23 mouse cellular contexts compared by ENCODE assay signal in genomic region chr4:46860586-46860985, GRCm38 (mm10).
DNase-seq lines count a peak whose midpoint lies in the region; ATAC-seq and TF ChIP-seq lines count a peak whose summit lies in the region.
"Had no signal": no experiment of that assay in that cellular context is flagged by ENCODE, and none has a peak within 500 bp of the region (broad histone marks: within the 10 kb centered on the region; RNA-seq: fewer than 3 reads in every experiment).

No protein-coding gene starts in this region.

- H3K36me3 ChIP-seq in liver, embryonic 15.5 days (replicated peaks) = peaks cover 27% of the 10 kb centered on the region
- no peaks in the 10 kb centered on the region; the same call in 1 of the 2 replicates for H3K36me3 ChIP-seq in liver, postnatal 0 days (replicated peaks; ENCODE audit: insufficient read depth, low read length)
- no peaks in the 10 kb centered on the region for H3K36me3 ChIP-seq in embryonic facial prominence, embryonic 10.5 days (replicated peaks)
- H3K36me3 ChIP-seq: hindbrain, embryonic 12.5 days; hindbrain, embryonic 15.5 days had no signal

- H3K4me2 ChIP-seq in liver, embryonic 15.5 days = no peak overlapping the region
- H3K4me2 ChIP-seq in liver, postnatal 0 days (ENCODE audit: low read depth, low read length) = no peak overlapping the region
- H3K4me2 ChIP-seq: heart, embryonic 11.5 days; hindbrain, embryonic 12.5 days; hindbrain, embryonic 15.5 days had no signal

- H3K9ac ChIP-seq in liver, embryonic 15.5 days = no peak overlapping the region
- H3K9ac ChIP-seq in liver, postnatal 0 days (replicated peaks) = no peak overlapping the region
- H3K9ac ChIP-seq: forebrain, postnatal 0 days; hindbrain, embryonic 12.5 days; hindbrain, embryonic 15.5 days had no signal

- DNase-seq in cerebellum, adult 2 months = no peak
- no peak for DNase-seq in liver, postnatal 0 days
- no peak for DNase-seq in embryonic facial prominence, embryonic 10.5 days (ENCODE audit: low spot score)
- peak; percentile 43 for DNase-seq in thymus, postnatal 14 days
- no peak for DNase-seq in kidney, postnatal 4 days
- no peak for DNase-seq in c-Kit-positive CD71-positive TER-119-positive erythroid progenitor cells, embryonic 14.5 days (ENCODE audit: low spot score)
- DNase-seq: adrenal gland, adult 8-10 months; adrenal gland, postnatal 25 days; cerebellum, adult 11 months; cerebellum, adult 8-10 months; cerebellum, postnatal 36 days; embryo, embryonic 11 days; forebrain, postnatal 0 days; gastrocnemius, adult 2 months; gastrocnemius, postnatal 14 days; heart, adult 11 months had no signal

- WGBS in cerebellum, adult 2 months = 61% methylated on average over 6 of the region's 6 CpGs
- WGBS in liver, embryonic 15.5 days (ENCODE audit: insufficient replicate concordance) = 68% methylated on average over 6 of the region's 6 CpGs
- WGBS in liver, postnatal 0 days (ENCODE audit: insufficient replicate concordance) = 73% methylated on average over 6 of the region's 6 CpGs
- WGBS in embryonic facial prominence, embryonic 10.5 days = 77% methylated on average over 6 of the region's 6 CpGs

- H3K27ac ChIP-seq in cerebellum, adult 2 months (ENCODE audit: insufficient read depth, low read length) = peak overlapping the region; percentile 35; the same call in 1 of the 2 replicates
- 0 out of 2 replicates have a peak overlapping the region, but pooled peaks have one; percentile 1 for H3K27ac ChIP-seq in liver, embryonic 15.5 days (replicated peaks)
- no peak overlapping the region for H3K27ac ChIP-seq in liver, postnatal 0 days (ENCODE audit: low read depth)
- H3K27ac ChIP-seq in embryonic facial prominence, embryonic 10.5 days (replicated peaks) = 0 out of 2 replicates have a peak overlapping the region, but pooled peaks have one; percentile 1
- H3K27ac ChIP-seq: gastrocnemius, adult 2 months; hindbrain, embryonic 12.5 days; hindbrain, embryonic 15.5 days had no signal

- no peaks in the 10 kb centered on the region for H3K9me3 ChIP-seq in liver, embryonic 15.5 days (replicated peaks)
- no peaks in the 10 kb centered on the region for H3K9me3 ChIP-seq in liver, postnatal 0 days (ENCODE audit: low read length)
- H3K9me3 ChIP-seq in embryonic facial prominence, embryonic 10.5 days = no peaks in the 10 kb centered on the region
- H3K9me3 ChIP-seq: hindbrain, embryonic 12.5 days; hindbrain, embryonic 15.5 days had no signal

- no peak overlapping the region for H3K4me3 ChIP-seq in cerebellum, adult 2 months (replicated peaks; ENCODE audit: insufficient read depth, low read depth, low read length)
- no peak overlapping the region for H3K4me3 ChIP-seq in liver, embryonic 15.5 days (replicated peaks)
- H3K4me3 ChIP-seq in liver, postnatal 0 days (ENCODE audit: low read depth, low read length) = no peak overlapping the region
- no peak overlapping the region for H3K4me3 ChIP-seq in embryonic facial prominence, embryonic 10.5 days
- H3K4me3 ChIP-seq: gastrocnemius, adult 2 months; hindbrain, embryonic 12.5 days; hindbrain, embryonic 15.5 days had no signal

- H3K27me3 ChIP-seq in cerebellum, adult 2 months (ENCODE audit: control insufficient read depth, insufficient read depth, low read length) = no peaks in the 10 kb centered on the region
- H3K27me3 ChIP-seq in liver, embryonic 15.5 days = peaks cover 10% of the 10 kb centered on the region; the same call in 1 of the 2 replicates
- H3K27me3 ChIP-seq in liver, postnatal 0 days (ENCODE audit: insufficient read depth, low read length) = no peaks in the 10 kb centered on the region
- H3K27me3 ChIP-seq in embryonic facial prominence, embryonic 10.5 days (replicated peaks; ENCODE audit: low read depth, poor library complexity, severe bottlenecking) = 0 out of 2 replicates have a peak, but pooled peaks cover 7% of the 10 kb centered on the region
- H3K27me3 ChIP-seq: hindbrain, embryonic 15.5 days had no signal

- no peak for TF ChIP-seq EP300 in liver, postnatal 0 days (IDR thresholded peaks at IDR 0.05; ENCODE audit: low read depth)

- TF ChIP-seq POLR2A in cerebellum, adult 2 months (IDR thresholded peaks at IDR 0.05; ENCODE audit: borderline replicate concordance, insufficient read depth, low read length) = no peak

- H3K4me1 ChIP-seq in cerebellum, adult 2 months (ENCODE audit: control insufficient read depth, insufficient read depth, low read length) = peaks cover 22% of the 10 kb centered on the region
- H3K4me1 ChIP-seq in liver, embryonic 15.5 days (replicated peaks) = peaks cover 52% of the 10 kb centered on the region
- 0 out of 2 replicates have a peak, but pooled peaks cover 5% of the 10 kb centered on the region for H3K4me1 ChIP-seq in liver, postnatal 0 days (ENCODE audit: insufficient read depth)
- peaks cover 11% of the 10 kb centered on the region for H3K4me1 ChIP-seq in embryonic facial prominence, embryonic 10.5 days
- H3K4me1 ChIP-seq: hindbrain, embryonic 12.5 days had no signal

- ATAC-seq in cerebellum, adult (ENCODE audit: insufficient number of reproducible peaks, low FRiP score, low TSS enrichment) = no peak
- ATAC-seq in liver, embryonic 15.5 days (ENCODE audit: insufficient read depth) = no peak
- ATAC-seq in liver, postnatal 0 days = no peak
- ATAC-seq: activated CD4-positive, CD25-positive, alpha-beta regulatory T cell, adult 4 months; forebrain, embryonic 14.5 days; forebrain, postnatal 0 days had no signal

- no peak for TF ChIP-seq CTCF in cerebellum, adult 2 months (IDR thresholded peaks at IDR 0.05; ENCODE audit: borderline replicate concordance, insufficient read depth, low read depth, low read length)
- no peak for TF ChIP-seq CTCF in liver, postnatal 0 days (IDR thresholded peaks at IDR 0.05; ENCODE audit: low read depth)
